Mouse (Mus musculus) liver, embryonic 11.5 days (tissue): Measurements from ENCODE around the gene Gm12185. TPM values are rescaled to one million over a fixed set of nuclear protein-coding genes. Genes with fewer than 3 reads are reported as not detected.
"Not testable (repeated sequence)": the region's sequence is repeated elsewhere in the genome, so short reads cannot be mapped to it uniquely, and the experiment has no call there.

Source experiments
- ATAC-seq: fragments of 200-750 bp; cut with Nextera tagmentation; replicated peaks from 2 replicates; pipeline ENCODE4 v1.8.0; 2017; ENCODE audit warnings: moderate number of reproducible peaks, mild to moderate bottlenecking, moderate TSS enrichment, moderate library complexity; ENCODE audit not compliant: low FRiP score
- DNase-seq: peaks from one replicate; pipeline ENCODE4 v3.0.0-alpha.2; 2017; ENCODE audit warnings: low spot score
- H3K27ac ChIP-seq: fragments of 300-500 bp; sonication (generic); 2 replicates; pipeline ENCODE4 v1.5.1; 2014; ENCODE audit warnings: mild to moderate bottlenecking, low read depth, low read length, control low read depth
- H3K27me3 ChIP-seq: fragments of 300-500 bp; sonication (generic); replicated peaks from 2 replicates; pipeline ENCODE4 v1.6.1; 2014; ENCODE audit warnings: low read length, mixed read lengths; ENCODE audit not compliant: control insufficient read depth, insufficient read depth
- H3K36me3 ChIP-seq: fragments of 300-500 bp; sonication (generic); 2 replicates; pipeline ENCODE4 v1.6.1; 2014; ENCODE audit warnings: mild to moderate bottlenecking, low read length, moderate library complexity, mixed read lengths; ENCODE audit not compliant: control insufficient read depth, insufficient read depth
- H3K4me1 ChIP-seq: fragments of 300-500 bp; sonication (generic); replicated peaks from 2 replicates; pipeline ENCODE4 v1.6.1; 2014; ENCODE audit warnings: low read length, mixed read lengths; ENCODE audit not compliant: control insufficient read depth, insufficient read depth
- H3K4me2 ChIP-seq: fragments of 300-500 bp; sonication (generic); 2 replicates; pipeline ENCODE4 v1.6.1; 2014; ENCODE audit warnings: mild to moderate bottlenecking, control low read depth, moderate library complexity
- H3K4me3 ChIP-seq: fragments of 300-500 bp; sonication (generic); 2 replicates; pipeline ENCODE4 v1.5.1; 2014; ENCODE audit warnings: low read depth, low read length, control low read depth
- H3K9ac ChIP-seq: fragments of 300-500 bp; sonication (generic); 2 replicates; pipeline ENCODE4 v1.6.1; 2014; ENCODE audit warnings: low read depth, low read length, control low read depth
- H3K9me3 ChIP-seq: fragments of 300-500 bp; sonication (generic); 2 replicates; pipeline ENCODE4 v1.6.1; 2016; ENCODE audit warnings: low read length, inconsistent platforms, mixed read lengths; ENCODE audit not compliant: control insufficient read depth
- WGBS: fragments of 180-500 bp; shearing (Covaris S2); extraction: QIAGEN DNeasy Blood & Tissue Kit; methylation state at CpG from one replicate; pipeline ENCODE4 v1.1.7; 2014; 5-methylcytosine and 5-hydroxymethylcytosine counted together
- polyA plus RNA-seq: library from polyadenylated mRNA; unstranded; fragments of >200 nt; fragmentation: Nextera tagmentation; extraction: Ambion mirVana; gene quantifications from 2 replicates; pipeline ENCODE4 v1.2.1, GENCODE M21; 2014

Gene Gm12185
- polyA plus RNA-seq, 1 experiment from 2014 or later: not detected

DNA sequence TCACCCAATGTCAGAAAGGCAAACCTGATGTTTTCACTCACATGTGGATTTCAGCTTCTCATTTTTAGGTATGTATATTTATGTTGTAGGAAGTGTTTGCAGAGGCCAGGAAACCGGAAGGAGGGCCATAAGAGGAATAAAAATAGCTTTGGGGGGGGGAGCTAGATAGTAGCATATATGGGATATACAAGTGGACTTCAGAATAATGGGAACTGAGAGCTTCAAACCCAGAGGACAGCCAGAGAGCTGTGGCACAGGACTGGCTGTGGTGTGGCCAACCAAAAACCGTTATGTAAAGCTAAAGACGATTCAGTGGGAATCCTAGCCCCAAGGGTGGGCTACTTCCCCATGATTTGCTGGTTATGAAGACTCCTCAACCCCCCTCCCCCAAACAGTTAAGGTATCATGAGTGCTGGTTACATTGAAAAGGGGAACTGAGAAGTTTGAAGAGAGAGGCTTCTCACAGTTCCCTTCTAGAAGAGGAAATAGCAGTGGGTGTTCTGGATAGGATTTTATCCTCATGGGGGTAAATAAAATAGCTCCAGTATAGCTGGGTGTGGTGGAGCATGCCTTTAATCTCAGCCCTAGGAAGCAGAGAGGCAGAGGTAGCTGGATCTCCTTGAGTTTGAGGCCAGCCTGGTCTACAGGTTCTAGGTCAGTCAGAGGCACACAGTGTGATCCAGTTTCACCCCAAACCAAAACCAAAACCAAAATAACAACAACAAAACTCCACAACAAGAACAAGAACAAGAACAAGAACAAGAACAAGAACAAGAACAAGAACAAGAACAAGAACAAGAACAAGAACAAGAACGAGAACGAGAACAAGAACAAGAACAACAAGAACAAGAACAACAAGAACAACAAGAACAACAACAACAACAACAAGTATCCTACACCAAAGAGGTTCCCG is 91.1 kb downstream of the Gm12185 start:
- ATAC-seq, DNase-seq: not testable (repeated sequence)
- whole genome bisulfite sequencing: 67% methylated on average over 6 of the region's 6 CpGs

DNA sequence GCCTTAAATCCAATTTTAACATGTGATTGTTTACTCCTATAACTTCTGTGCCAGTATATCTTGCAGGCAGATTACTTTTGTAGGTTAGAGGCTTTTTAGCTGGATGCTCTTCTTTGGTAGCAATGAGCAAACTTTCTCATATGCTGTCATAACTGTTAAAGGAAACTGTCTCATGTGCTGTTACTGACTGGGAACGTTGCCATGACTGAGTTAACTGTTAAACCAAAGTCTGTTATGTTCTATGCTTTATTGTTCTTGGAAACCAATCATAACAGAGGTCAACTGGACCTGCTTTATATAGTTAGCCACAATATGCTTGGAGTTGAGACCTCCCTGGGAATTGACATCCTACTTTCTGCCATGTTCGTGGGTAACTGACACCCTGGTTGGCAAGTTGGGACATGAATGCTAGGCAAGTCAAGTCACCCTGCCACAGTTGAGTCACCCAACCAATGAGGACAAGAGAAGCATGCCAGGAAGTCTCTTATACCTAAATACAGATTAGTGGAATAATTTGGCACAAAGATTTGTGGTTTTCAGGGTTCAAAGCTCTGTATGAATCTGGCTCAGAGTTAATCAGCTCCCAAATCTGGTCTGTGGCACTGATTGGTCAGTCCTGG is 93.1 kb downstream of the Gm12185 start:
- Histone ChIP-seq H3K9ac (no peak overlapping the region), H3K27ac (no peak overlapping the region), H3K9me3 (no peaks in the 10 kb centered on the region), H3K4me2 (no peak overlapping the region), H3K4me3 (no peak overlapping the region), H3K4me1 (no peaks in the 10 kb centered on the region), H3K36me3 (no peaks in the 10 kb centered on the region), H3K27me3 (no peaks in the 10 kb centered on the region)
- 76% methylated on average over 2 of the region's 2 CpGs for WGBS
- DNase-seq: no peak
- ATAC-seq: no peak

More for the DNA sequence above, 91.1 kb downstream of the Gm12185 start:
- H3K4me3 ChIP-seq, H3K27ac ChIP-seq, H3K4me2 ChIP-seq, H3K9me3 ChIP-seq, H3K4me1 ChIP-seq, H3K27me3 ChIP-seq, H3K36me3 ChIP-seq, H3K9ac ChIP-seq: not testable (repeated sequence)

- H3K27ac ChIP-seq: no peak overlapping the region
- no peaks in the 10 kb centered on the region for H3K27me3 ChIP-seq
- ATAC-seq: no peak
- no peaks in the 10 kb centered on the region for H3K36me3 ChIP-seq
- no peak overlapping the region for H3K4me2 ChIP-seq
- WGBS: 88% methylated on average over 1 of the region's 1 CpGs
- peaks cover 27% of the 10 kb centered on the region for H3K4me1 ChIP-seq
- no peak overlapping the region for H3K4me3 ChIP-seq
- H3K9me3 ChIP-seq: no peaks in the 10 kb centered on the region
- DNase-seq: no peak
- H3K9ac ChIP-seq: no peak overlapping the region
These were observed 115.3 kb downstream of the Gm12185 start for GRCm38 (mm10) chr11:48876680-48877079.

DNA sequence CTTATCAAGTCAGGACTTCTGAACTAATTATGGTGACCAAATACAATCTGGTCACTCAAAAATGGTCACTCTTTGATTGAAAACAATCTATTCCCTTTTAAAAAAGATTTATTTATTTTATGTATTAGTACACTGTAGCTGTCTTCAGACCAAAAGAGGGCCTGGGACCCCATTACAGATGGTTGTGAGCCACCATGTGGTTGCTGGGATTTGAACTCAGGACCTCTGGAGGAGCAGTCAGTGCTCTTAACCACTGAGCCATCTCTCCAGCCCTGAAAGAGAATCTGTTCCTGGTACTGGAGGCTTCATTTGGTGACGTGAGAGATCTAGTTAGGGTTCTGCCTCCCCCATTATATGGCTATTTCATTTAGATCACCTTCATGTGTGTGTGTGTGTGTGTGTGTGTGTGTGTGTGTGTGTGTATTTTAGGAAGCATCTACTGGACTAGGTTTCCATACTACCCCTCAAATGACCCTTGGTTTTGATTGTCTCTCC is 116.6 kb downstream of the Gm12185 start:
- not testable (repeated sequence) for H3K27ac ChIP-seq, H3K9me3 ChIP-seq
- WGBS: 71% methylated on average over 1 of the region's 1 CpGs

GRCm38 (mm10) chr11:48874465-48874864 is 117.6 kb downstream of the Gm12185 start:
- no peak overlapping the region for H3K4me3 ChIP-seq
- no peaks in the 10 kb centered on the region for H3K9me3 ChIP-seq
- WGBS: 2% methylated on average over 4 of the region's 4 CpGs
- H3K4me1 ChIP-seq: peaks cover 37% of the 10 kb centered on the region
- ATAC-seq (0 out of 2 replicates have a peak, but pooled peaks have one; percentile 13), DNase-seq (no peak)
- H3K27ac ChIP-seq: peak overlapping the region; percentile 86; the same call in 1 of the 2 replicates
- H3K36me3 ChIP-seq: no peaks in the 10 kb centered on the region
- H3K27me3 ChIP-seq: no peaks in the 10 kb centered on the region
- H3K9ac ChIP-seq: no peak overlapping the region
- H3K4me2 ChIP-seq: peak overlapping the region; percentile 88; the same call in 1 of the 2 replicates

More for the DNA sequence above, 116.6 kb downstream of the Gm12185 start:
- not testable (repeated sequence) for H3K27me3 ChIP-seq, H3K9ac ChIP-seq, H3K36me3 ChIP-seq, H3K4me3 ChIP-seq, ATAC-seq, H3K4me2 ChIP-seq, DNase-seq
- peaks cover 32% of the 10 kb centered on the region for H3K4me1 ChIP-seq

DNA sequence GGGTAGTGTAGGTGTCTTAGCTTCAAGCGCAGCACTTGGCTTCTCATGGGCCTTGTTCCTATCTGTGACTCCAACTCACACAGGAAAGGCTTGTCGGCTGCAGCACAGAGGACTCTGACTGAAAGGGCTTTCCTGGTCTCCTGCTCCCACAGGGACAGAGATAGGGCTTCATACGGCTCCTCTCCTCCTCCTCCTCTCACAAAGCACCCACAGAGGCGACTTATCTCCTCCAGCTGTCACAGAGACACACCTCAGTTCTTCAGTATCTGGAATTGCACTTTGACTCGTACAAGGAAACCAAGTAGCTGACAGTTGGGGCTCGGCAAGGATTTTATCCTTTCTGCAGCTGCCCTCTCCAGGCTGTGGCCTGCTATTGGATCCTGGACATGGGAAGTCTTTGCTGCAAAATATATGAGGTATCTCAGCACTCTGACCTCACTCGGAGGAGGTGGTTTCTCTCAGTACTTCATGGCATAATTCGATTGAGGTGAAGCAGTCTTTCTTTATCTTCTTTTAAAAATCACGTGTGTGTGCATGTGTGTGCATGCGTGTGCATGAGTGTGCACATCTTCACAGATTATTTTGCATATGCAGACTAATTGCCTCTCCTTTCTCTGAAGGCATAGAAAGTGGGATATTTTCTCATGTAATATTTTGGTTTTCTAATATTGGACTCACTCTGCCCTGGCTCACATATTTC is 118.3 kb downstream of the Gm12185 start:
- ATAC-seq: peak; percentile 84
- DNase-seq: no peak
- Histone ChIP-seq H3K9me3 (no peaks in the 10 kb centered on the region), H3K9ac (peak overlapping the region; percentile 82; the same call in 1 of the 2 replicates), H3K4me3 (no peak overlapping the region), H3K4me2 (peak overlapping the region; percentile 88), H3K36me3 (no peaks in the 10 kb centered on the region), H3K27ac (peak overlapping the region; percentile 86), H3K27me3 (no peaks in the 10 kb centered on the region), H3K4me1 (peaks cover 44% of the 10 kb centered on the region)
- WGBS: 31% methylated on average over 10 of the region's 10 CpGs

GRCm38 (mm10) chr11:48872695-48873300 is 119.2 kb downstream of the Gm12185 start:
- H3K4me1 ChIP-seq: peaks cover 47% of the 10 kb centered on the region
- 60% methylated on average over 7 of the region's 7 CpGs for WGBS
- H3K9me3 ChIP-seq: no peaks in the 10 kb centered on the region
- H3K36me3 ChIP-seq: no peaks in the 10 kb centered on the region
- H3K27ac ChIP-seq: peak overlapping the region; percentile 86
- DNase-seq: no peak
- no peaks in the 10 kb centered on the region for H3K27me3 ChIP-seq
- peak overlapping the region; percentile 88 for H3K4me2 ChIP-seq
- peak overlapping the region; percentile 82 for H3K9ac ChIP-seq
- ATAC-seq: peak; percentile 6; the same call in 1 of the 2 replicates
- peak overlapping the region; percentile 58; the same call in 1 of the 2 replicates for H3K4me3 ChIP-seq
